ENCODE assay signal across 19 mouse cellular contexts in genomic region chr19:46302551-46302950, GRCm38 (mm10).
"Had no signal": no experiment of that assay in that cellular context is flagged by ENCODE, and none has a peak within 500 bp of the region (broad histone marks: within the 10 kb centered on the region; RNA-seq: fewer than 3 reads in every experiment).

No protein-coding gene starts in this region.

- H3K4me2 ChIP-seq: lung, embryonic 15.5 days; midbrain, embryonic 12.5 days; midbrain, embryonic 15.5 days; neural tube, embryonic 13.5 days; stomach, embryonic 15.5 days had no signal

- H3K4me3 ChIP-seq: layer of hippocampus, adult 2 months; lung, embryonic 15.5 days; midbrain, embryonic 12.5 days; midbrain, embryonic 15.5 days; neural tube, embryonic 13.5 days; stomach, embryonic 15.5 days had no signal

- ATAC-seq: intestine, embryonic 16.5 days; midbrain, embryonic 15.5 days had no signal

- H3K27me3 ChIP-seq: stomach, embryonic 15.5 days had no signal

- H3K27ac ChIP-seq: kidney, postnatal 0 days; layer of hippocampus, adult 2 months; liver, embryonic 14.5 days; lung, embryonic 15.5 days; midbrain, embryonic 12.5 days; midbrain, embryonic 15.5 days; neural tube, embryonic 13.5 days; stomach, embryonic 15.5 days had no signal

- H3K9ac ChIP-seq: liver, embryonic 14.5 days; lung, embryonic 15.5 days; midbrain, embryonic 12.5 days; midbrain, embryonic 15.5 days; neural tube, embryonic 13.5 days; stomach, embryonic 15.5 days had no signal

- H3K36me3 ChIP-seq: lung, embryonic 15.5 days; midbrain, embryonic 12.5 days; midbrain, embryonic 15.5 days; neural tube, embryonic 13.5 days; stomach, embryonic 15.5 days had no signal

- DNase-seq: kidney, adult 18-20 months; kidney, adult 9 months; layer of hippocampus, adult 9-11 months; lung, adult 18-20 months; lung, postnatal 10 days; lung, postnatal 36 days; retina, postnatal 1 day; right cerebral cortex, postnatal 25 days; spleen, adult 18-20 months; thymus, postnatal 4 days had no signal

- H3K9me3 ChIP-seq: lung, embryonic 15.5 days; midbrain, embryonic 12.5 days; midbrain, embryonic 15.5 days; neural tube, embryonic 13.5 days; stomach, embryonic 15.5 days had no signal
